Mouse (Mus musculus) cortical plate, adult 2 months (tissue): Measurements from ENCODE around the gene Cdk15.

Experiments used
- CTCF ChIP-seq: fragments of 200-500 bp; IDR thresholded peaks from 2 replicates; pipeline ENCODE4 v1.5.1; 2011; ENCODE audit warnings: mild to moderate bottlenecking, control low read depth, low read length; ENCODE audit not compliant: insufficient read depth; ENCODE audit errors: extremely low read depth
- POLR2A ChIP-seq: fragments of 200-500 bp; IDR thresholded peaks from 2 replicates; pipeline ENCODE4 v1.6.1; 2011; ENCODE audit warnings: mild to moderate bottlenecking, low read length, control low read depth; ENCODE audit not compliant: insufficient read depth; ENCODE audit errors: extremely low read depth

- TF ChIP-seq CTCF (no peak), POLR2A (no peak)
Observed at GRCm38 (mm10) chr1:59370355-59370950, 113.7 kb downstream of the Cdk15 start.
